Mouse (Mus musculus): Measurements from ENCODE around the gene Pin1rt1. TPM values are rescaled to one million over a fixed set of nuclear protein-coding genes. Genes with fewer than 3 reads are reported as not detected.

Gene Pin1rt1
- polyA plus RNA-seq, 1 experiment from 2014 or later = 0.18 TPM

DNA sequence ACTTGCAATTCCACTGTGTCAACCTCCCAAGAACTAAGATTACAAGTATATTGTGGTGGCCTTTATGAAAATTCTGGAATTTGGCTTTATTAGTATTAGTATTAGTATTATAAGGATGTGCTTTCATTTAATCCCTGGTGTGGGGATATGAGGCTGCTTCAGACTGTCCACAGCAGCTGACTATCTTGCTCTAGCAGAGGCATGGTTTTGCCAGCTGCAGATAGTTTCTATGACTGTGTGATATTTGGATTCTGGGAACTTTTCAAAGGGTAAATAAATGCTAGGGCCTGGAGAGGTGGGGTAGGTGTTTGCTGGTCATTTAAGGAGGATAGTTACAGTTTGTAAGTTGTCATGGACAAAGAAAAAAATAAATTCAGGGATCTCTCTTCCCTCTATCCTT lies 44.5 kb downstream of the Pin1rt1 start:
- Histone ChIP-seq H3K27me3 (no peaks in the 10 kb centered on the region), H3K9me3 (replicated peaks) (no peaks in the 10 kb centered on the region), H3K9ac (no peak overlapping the region), H3K4me2 (replicated peaks) (no peak overlapping the region), H3K36me3 (0 out of 2 replicates have a peak, but pooled peaks cover 13% of the 10 kb centered on the region), H3K4me1 (no peaks in the 10 kb centered on the region), H3K4me3 (no peak overlapping the region), H3K27ac (no peak overlapping the region)
- no peak for ATAC-seq (ENCODE audit: low FRiP score)

GRCm38 (mm10) chr2:104669122-104669804 lies 46.9 kb downstream of the Pin1rt1 start:
- H3K4me3 ChIP-seq = no peak overlapping the region
- H3K36me3 ChIP-seq = peaks cover 32% of the 10 kb centered on the region
- H3K4me1 ChIP-seq = no peaks in the 10 kb centered on the region
- H3K9ac ChIP-seq = no peak overlapping the region
- H3K9me3 ChIP-seq (replicated peaks) = no peaks in the 10 kb centered on the region
- H3K27ac ChIP-seq = no peak overlapping the region
- ATAC-seq (ENCODE audit: low FRiP score) = no peak
- 91% methylated on average over 6 of the region's 6 CpGs for WGBS
- no peaks in the 10 kb centered on the region for H3K27me3 ChIP-seq
- no peak overlapping the region for H3K4me2 ChIP-seq (replicated peaks)

Other genes starting within 250 kb of the Pin1rt1 start
- 13.6 and 16.5 TPM in 2 replicates for gene Hipk3, start 221.9 kb downstream of the Pin1rt1 start, polyA plus RNA-seq (2016; fragmentation: Nextera tagmentation; extraction: Ambion mirVana)
- 105 TPM in 2 replicates for gene Cstf3, start 125.9 kb downstream of the Pin1rt1 start, polyA plus RNA-seq (2016; fragmentation: Nextera tagmentation; extraction: Ambion mirVana)
- gene Tcp11l1, start 4.2 kb downstream of the Pin1rt1 start, polyA plus RNA-seq (2016; fragmentation: Nextera tagmentation; extraction: Ambion mirVana) = 69.0 and 76.1 TPM in 2 replicates
- 2.6 and 2.8 TPM in 2 replicates for gene Depdc7, start 26.5 kb upstream of the Pin1rt1 start, polyA plus RNA-seq (2016; fragmentation: Nextera tagmentation; extraction: Ambion mirVana)
- gene Qser1, start 100.4 kb upstream of the Pin1rt1 start, polyA plus RNA-seq (2016; fragmentation: Nextera tagmentation; extraction: Ambion mirVana) = 11.0 and 11.1 TPM in 2 replicates
- 1.6 TPM in 2 replicates for gene Prrg4, start 133.5 kb upstream of the Pin1rt1 start, polyA plus RNA-seq (2016; fragmentation: Nextera tagmentation; extraction: Ambion mirVana)
- 7.9 and 9.9 TPM in 2 replicates for gene Ccdc73, start 151.4 kb upstream of the Pin1rt1 start, polyA plus RNA-seq (2016; fragmentation: Nextera tagmentation; extraction: Ambion mirVana)

Measured in hindbrain, embryonic 12.5 days (tissue).